1 mouse cellular context compared by ENCODE assay signal in genomic region chr17:23598582-23599552, GRCm38 (mm10).
TF ChIP-seq lines count a peak whose summit lies in the region.

TSS of gene Zfp13 (minus strand) at chr17:23599487.

TF ChIP-seq in myocyte, 11 proteins besides CTCF, POLR2A, EP300 and RAD21 (continued from another document):
- TF ChIP-seq REST (IDR thresholded peaks at IDR 0.05; ENCODE audit: insufficient read depth, insufficient read length) (no peak), TCF12 (IDR thresholded peaks at IDR 0.05; ENCODE audit: insufficient read depth, poor library complexity, severe bottlenecking) (no peak), USF1 (IDR thresholded peaks at IDR 0.05; ENCODE audit: low read depth) (no peak)
